Mouse (Mus musculus): Measurements from ENCODE around the gene Gm20517. TPM values are rescaled to one million over a fixed set of nuclear protein-coding genes. Genes with fewer than 3 reads are reported as not detected.
A peak's percentile ranks its signal among the peaks of the same experiment; 100 is the strongest.

Gm20517 gene
- polyA plus RNA-seq, 1 experiment from 2014 or later: 1.2 TPM

GRCm38 (mm10) chr17:47629717-47630677 lies 18.6 kb downstream of the Gm20517 start:
- Histone ChIP-seq H3K27me3 (replicated peaks; ENCODE audit: control insufficient read depth, insufficient read depth, low read length) (no peaks in the 10 kb centered on the region), H3K4me1 (replicated peaks; ENCODE audit: control insufficient read depth, insufficient read depth, low read length) (peaks cover 7% of the 10 kb centered on the region; the same call in 1 of the 2 replicates), H3K9me3 (ENCODE audit: control insufficient read depth) (no peaks in the 10 kb centered on the region), H3K4me2 (replicated peaks; ENCODE audit: low read depth) (peak overlapping the region; percentile 96), H3K36me3 (ENCODE audit: control insufficient read depth, insufficient read depth) (0 out of 2 replicates have a peak, but pooled peaks cover 7% of the 10 kb centered on the region), H3K4me3 (ENCODE audit: low read depth, low read length) (peak overlapping the region; percentile 60), H3K27ac (ENCODE audit: low read depth, low read length) (peak overlapping the region; percentile 92), H3K9ac (ENCODE audit: low read depth, low read length) (peak overlapping the region; percentile 57)
- TF ChIP-seq CTCF (IDR thresholded peaks at IDR 0.05; ENCODE audit: low read depth): 0 out of 2 replicates have a peak, but pooled peaks have one; percentile 10
- peak; percentile 39 for ATAC-seq
- under 1% methylated on average over 60 of the region's 61 CpGs for WGBS

- Histone ChIP-seq H3K4me2 (replicated peaks; ENCODE audit: low read depth) (peak within 1 kb of the TSS; percentile 96), H3K36me3 (ENCODE audit: control insufficient read depth, insufficient read depth) (0 out of 2 replicates have a peak, but pooled peaks cover 10% of the 10 kb centered on the region), H3K27me3 (replicated peaks; ENCODE audit: control insufficient read depth, insufficient read depth, low read length) (no peaks in the 10 kb centered on the region), H3K27ac (ENCODE audit: low read depth, low read length) (peak within 1 kb of the TSS; percentile 92), H3K4me1 (replicated peaks; ENCODE audit: control insufficient read depth, insufficient read depth, low read length) (peaks cover 7% of the 10 kb centered on the region; the same call in 1 of the 2 replicates), H3K4me3 (ENCODE audit: low read depth, low read length) (peak within 1 kb of the TSS; percentile 60), H3K9me3 (ENCODE audit: control insufficient read depth) (no peaks in the 10 kb centered on the region), H3K9ac (ENCODE audit: low read depth, low read length) (peak within 1 kb of the TSS; percentile 57)
- WGBS: 0% methylated on average over 3 of the region's 3 CpGs
- no peak for TF ChIP-seq CTCF (IDR thresholded peaks at IDR 0.05; ENCODE audit: low read depth)
- no peak for ATAC-seq
Measured at GRCm38 (mm10) chr17:47630678-47631065, 19.3 kb downstream of the Gm20517 start, which contains the start of gene Usp49. Gene Usp49, plus strand, starts transcription at chr17:47630690.

GRCm38 (mm10) chr17:47632181-47632840 lies 20.9 kb downstream of the Gm20517 start:
- H3K27ac ChIP-seq (ENCODE audit: low read depth, low read length): peak overlapping the region; percentile 21; the same call in 1 of the 2 replicates
- H3K9me3 ChIP-seq (ENCODE audit: control insufficient read depth): no peaks in the 10 kb centered on the region
- H3K4me1 ChIP-seq (replicated peaks; ENCODE audit: control insufficient read depth, insufficient read depth, low read length): peaks cover 7% of the 10 kb centered on the region; the same call in 1 of the 2 replicates
- ATAC-seq: no peak
- no peaks in the 10 kb centered on the region for H3K27me3 ChIP-seq (replicated peaks; ENCODE audit: control insufficient read depth, insufficient read depth, low read length)
- 0 out of 2 replicates have a peak, but pooled peaks cover 4% of the 10 kb centered on the region for H3K36me3 ChIP-seq (ENCODE audit: control insufficient read depth, insufficient read depth)
- no peak overlapping the region for H3K4me3 ChIP-seq (ENCODE audit: low read depth, low read length)
- WGBS: 43% methylated on average over 4 of the region's 4 CpGs
- 0 out of 2 replicates have a peak overlapping the region, but pooled peaks have one; percentile 6 for H3K4me2 ChIP-seq (replicated peaks; ENCODE audit: low read depth)
- H3K9ac ChIP-seq (ENCODE audit: low read depth, low read length): no peak overlapping the region
- no peak for TF ChIP-seq CTCF (IDR thresholded peaks at IDR 0.05; ENCODE audit: low read depth)

GRCm38 (mm10) chr17:47633999-47634770 lies 22.8 kb downstream of the Gm20517 start:
- Histone ChIP-seq H3K4me1 (replicated peaks; ENCODE audit: control insufficient read depth, insufficient read depth, low read length) (peaks cover 7% of the 10 kb centered on the region; the same call in 1 of the 2 replicates), H3K27me3 (replicated peaks; ENCODE audit: control insufficient read depth, insufficient read depth, low read length) (no peaks in the 10 kb centered on the region), H3K9ac (ENCODE audit: low read depth, low read length) (no peak overlapping the region), H3K9me3 (ENCODE audit: control insufficient read depth) (no peaks in the 10 kb centered on the region), H3K4me2 (replicated peaks; ENCODE audit: low read depth) (peak overlapping the region; percentile 27; the same call in 1 of the 2 replicates), H3K4me3 (ENCODE audit: low read depth, low read length) (no peak overlapping the region), H3K27ac (ENCODE audit: low read depth, low read length) (peak overlapping the region; percentile 77), H3K36me3 (ENCODE audit: control insufficient read depth, insufficient read depth) (0 out of 2 replicates have a peak, but pooled peaks cover 4% of the 10 kb centered on the region)
- no peak for TF ChIP-seq CTCF (IDR thresholded peaks at IDR 0.05; ENCODE audit: low read depth)
- peak; percentile 80 for ATAC-seq
- 38% methylated on average over 7 of the region's 7 CpGs for whole genome bisulfite sequencing

- Histone ChIP-seq H3K36me3 (ENCODE audit: control insufficient read depth, insufficient read depth) (0 out of 2 replicates have a peak, but pooled peaks cover 2% of the 10 kb centered on the region), H3K27ac (ENCODE audit: low read depth, low read length) (no peak overlapping the region), H3K4me3 (ENCODE audit: low read depth, low read length) (no peak overlapping the region), H3K4me2 (replicated peaks; ENCODE audit: low read depth) (no peak overlapping the region), H3K27me3 (replicated peaks; ENCODE audit: control insufficient read depth, insufficient read depth, low read length) (no peaks in the 10 kb centered on the region), H3K4me1 (replicated peaks; ENCODE audit: control insufficient read depth, insufficient read depth, low read length) (no peaks in the 10 kb centered on the region), H3K9ac (ENCODE audit: low read depth, low read length) (no peak overlapping the region), H3K9me3 (ENCODE audit: control insufficient read depth) (no peaks in the 10 kb centered on the region)
- 93% methylated on average over 2 of the region's 2 CpGs for WGBS
- ATAC-seq: no peak
- TF ChIP-seq CTCF (IDR thresholded peaks at IDR 0.05; ENCODE audit: low read depth): peak; percentile 44
Measured at GRCm38 (mm10) chr17:47642992-47643391, 31.6 kb downstream of the Gm20517 start.
